Mouse (Mus musculus): Measurements from ENCODE around the gene Slbp.

- TF ChIP-seq POLR2A (IDR thresholded peaks at IDR 0.05; ENCODE audit: insufficient read depth, low read depth, low read length) (peak; percentile 10; the same call in 1 of the 2 replicates), CTCF (IDR thresholded peaks at IDR 0.05; ENCODE audit: insufficient read depth, low read depth, low read length) (no peak)
Measured at GRCm38 (mm10) chr5:33657251-33657786, 4.9 kb upstream of the Slbp start.

Measured in olfactory bulb, adult 2 months (tissue).